Mouse (Mus musculus): ENCODE results near the gene Zfp941. TPM values are rescaled to one million over a fixed set of nuclear protein-coding genes. Genes with fewer than 3 reads are reported as not detected.

Zfp941 gene
- polyA plus RNA-seq, 1 experiment from 2014 or later, result 1.7 TPM

DNA sequence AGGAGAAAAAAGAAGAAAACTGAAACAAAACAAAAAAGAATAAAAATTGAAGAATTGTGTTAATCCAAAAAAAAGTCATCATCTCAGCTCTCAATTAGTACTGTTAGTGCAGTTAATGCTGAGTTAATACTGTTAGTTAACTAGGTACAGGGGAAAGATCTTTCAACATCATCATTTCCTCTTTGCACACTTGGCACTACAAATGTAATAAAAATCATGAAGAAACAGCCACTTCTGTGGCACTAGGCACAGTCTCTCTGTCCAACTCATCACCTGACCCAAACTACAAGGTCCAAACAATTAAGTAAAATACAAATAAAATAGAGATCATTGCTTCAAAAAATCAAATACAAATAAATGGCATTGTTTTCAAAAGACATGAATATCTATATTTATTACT lies 61.3 kb downstream of the Zfp941 start:
- ATAC-seq (ENCODE audit: insufficient number of reproducible peaks, insufficient read depth, low FRiP score, low TSS enrichment, low read depth), result no peak
- H3K9me3 ChIP-seq, result no peaks in the 10 kb centered on the region
- no peaks in the 10 kb centered on the region for H3K4me1 ChIP-seq
- H3K4me2 ChIP-seq, result no peak overlapping the region
- no peak overlapping the region for H3K4me3 ChIP-seq
- H3K27me3 ChIP-seq, result no peaks in the 10 kb centered on the region
- no peak overlapping the region for H3K27ac ChIP-seq
- H3K36me3 ChIP-seq, result no peaks in the 10 kb centered on the region
- H3K9ac ChIP-seq, result no peak overlapping the region

Other genes with a start within 250 kb of the Zfp941 start
- gene Olfr46, start 220.9 kb downstream of the Zfp941 start, polyA plus RNA-seq (2015; fragmentation: Nextera tagmentation; extraction: Ambion mirVana), result not detected in 2 replicates
- gene Olfr61, start 193.2 kb downstream of the Zfp941 start, polyA plus RNA-seq (2015; fragmentation: Nextera tagmentation; extraction: Ambion mirVana), result not detected in 2 replicates
- not detected in 2 replicates for gene Olfr53, start 175.7 kb downstream of the Zfp941 start, polyA plus RNA-seq (2015; fragmentation: Nextera tagmentation; extraction: Ambion mirVana)
- gene Olfr539, start 162.2 kb downstream of the Zfp941 start, polyA plus RNA-seq (2015; fragmentation: Nextera tagmentation; extraction: Ambion mirVana), result 0.01 and 0.03 TPM in 2 replicates
- not detected in 2 replicates for gene Olfr45, start 140.2 kb downstream of the Zfp941 start, polyA plus RNA-seq (2015; fragmentation: Nextera tagmentation; extraction: Ambion mirVana)
- gene Olfr541, start 124.9 kb downstream of the Zfp941 start, polyA plus RNA-seq (2015; fragmentation: Nextera tagmentation; extraction: Ambion mirVana), result 0.15 TPM in 1 of 2 replicates, not detected in the other
- not detected in 2 replicates for gene Cyp2e1, start 58.4 kb downstream of the Zfp941 start, polyA plus RNA-seq (2015; fragmentation: Nextera tagmentation; extraction: Ambion mirVana)
- gene Syce1, start 34.3 kb downstream of the Zfp941 start, polyA plus RNA-seq (2015; fragmentation: Nextera tagmentation; extraction: Ambion mirVana), result 0.23 TPM in 1 of 2 replicates, not detected in the other
- gene Urah, start 12.8 kb upstream of the Zfp941 start, polyA plus RNA-seq (2015; fragmentation: Nextera tagmentation; extraction: Ambion mirVana), result 4.2 and 5.3 TPM in 2 replicates
- not detected in 2 replicates for gene Scgb1c1, start 23.4 kb upstream of the Zfp941 start, polyA plus RNA-seq (2015; fragmentation: Nextera tagmentation; extraction: Ambion mirVana)
- gene Odf3, start 25.6 kb upstream of the Zfp941 start, polyA plus RNA-seq (2015; fragmentation: Nextera tagmentation; extraction: Ambion mirVana), result 0.25 TPM in 1 of 2 replicates, not detected in the other
- gene Gm45785, start 34.2 kb upstream of the Zfp941 start, polyA plus RNA-seq (2015; fragmentation: Nextera tagmentation; extraction: Ambion mirVana), result not detected in 2 replicates
- gene Ric8a, start 34.8 kb upstream of the Zfp941 start, polyA plus RNA-seq (2015; fragmentation: Nextera tagmentation; extraction: Ambion mirVana), result 72.4 and 72.6 TPM in 2 replicates
- 56.4 and 68.1 TPM in 2 replicates for gene Bet1l, start 35.4 kb upstream of the Zfp941 start, polyA plus RNA-seq (2015; fragmentation: Nextera tagmentation; extraction: Ambion mirVana)
- 237 and 261 TPM in 2 replicates for gene Psmd13, start 59.8 kb upstream of the Zfp941 start, polyA plus RNA-seq (2015; fragmentation: Nextera tagmentation; extraction: Ambion mirVana)
- gene Sirt3, start 60.1 kb upstream of the Zfp941 start, polyA plus RNA-seq (2015; fragmentation: Nextera tagmentation; extraction: Ambion mirVana), result 24.8 and 28.9 TPM in 2 replicates
- 1.2 and 1.9 TPM in 2 replicates for gene Cox8b, start 78.3 kb upstream of the Zfp941 start, polyA plus RNA-seq (2015; fragmentation: Nextera tagmentation; extraction: Ambion mirVana)
- gene Nlrp6, start 98.7 kb upstream of the Zfp941 start, polyA plus RNA-seq (2015; fragmentation: Nextera tagmentation; extraction: Ambion mirVana), result 0.20 and 0.30 TPM in 2 replicates
- gene Pgghg, start 119.2 kb upstream of the Zfp941 start, polyA plus RNA-seq (2015; fragmentation: Nextera tagmentation; extraction: Ambion mirVana), result 25.1 and 25.7 TPM in 2 replicates
- gene Ifitm5, start 128.1 kb upstream of the Zfp941 start, polyA plus RNA-seq (2015; fragmentation: Nextera tagmentation; extraction: Ambion mirVana), result 32.4 and 56.7 TPM in 2 replicates
- 1.1 TPM in 1 of 2 replicates, not detected in the other for gene Gm45717, start 133.8 kb upstream of the Zfp941 start, polyA plus RNA-seq (2015; fragmentation: Nextera tagmentation; extraction: Ambion mirVana)
- gene Ifitm2, start 133.8 kb upstream of the Zfp941 start, polyA plus RNA-seq (2015; fragmentation: Nextera tagmentation; extraction: Ambion mirVana), result 1,314 and 1,591 TPM in 2 replicates
- gene Ifitm1, start 145.0 kb upstream of the Zfp941 start, polyA plus RNA-seq (2015; fragmentation: Nextera tagmentation; extraction: Ambion mirVana), result 91.5 and 101 TPM in 2 replicates
- gene Ifitm3, start 188.6 kb upstream of the Zfp941 start, polyA plus RNA-seq (2015; fragmentation: Nextera tagmentation; extraction: Ambion mirVana), result 98.1 and 109 TPM in 2 replicates
- 0.45 TPM in 1 of 2 replicates, not detected in the other for gene Ifitm6, start 195.7 kb upstream of the Zfp941 start, polyA plus RNA-seq (2015; fragmentation: Nextera tagmentation; extraction: Ambion mirVana)
- gene Gm17387, start 207.0 kb upstream of the Zfp941 start, polyA plus RNA-seq (2015; fragmentation: Nextera tagmentation; extraction: Ambion mirVana), result not detected in 2 replicates
- gene B4galnt4, start 238.9 kb upstream of the Zfp941 start, polyA plus RNA-seq (2015; fragmentation: Nextera tagmentation; extraction: Ambion mirVana), result 26.4 and 27.4 TPM in 2 replicates

All from embryonic facial prominence, embryonic 13.5 days (tissue).